Mouse (Mus musculus): Measurements from ENCODE around the gene Obsl1. TPM values are rescaled to one million over a fixed set of nuclear protein-coding genes. Genes with fewer than 3 reads are reported as not detected.

Obsl1 gene
- total and polyA plus RNA-seq, 2 experiments = 0.65 to 1.3 TPM

DNA sequence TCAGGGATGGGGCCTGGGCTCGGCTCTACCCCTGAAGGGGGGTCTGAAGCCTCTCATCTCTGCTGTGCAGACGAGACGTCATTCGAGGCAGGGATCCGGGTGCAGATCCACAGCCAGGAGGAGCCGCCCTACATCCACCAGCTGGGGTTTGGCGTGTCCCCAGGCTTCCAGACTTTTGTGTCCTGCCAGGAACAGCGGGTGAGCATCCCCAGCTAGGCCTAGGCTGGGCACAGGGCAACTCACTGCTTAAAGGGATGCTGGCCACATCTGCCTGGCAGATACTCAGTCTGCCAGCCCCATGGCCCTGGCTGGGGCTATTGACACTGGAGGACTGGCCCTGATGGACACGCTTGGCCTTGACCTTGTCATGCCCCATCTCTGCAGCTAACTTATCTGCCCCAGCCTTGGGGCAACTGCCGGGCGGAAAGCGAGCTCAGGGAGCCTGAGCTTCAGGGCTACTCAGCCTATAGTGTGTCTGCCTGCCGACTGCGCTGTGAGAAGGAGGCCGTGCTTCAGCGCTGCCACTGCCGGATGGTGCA is 36.9 kb downstream of the Obsl1 start:
- no peak overlapping the region for H3K9ac ChIP-seq (ENCODE audit: low read depth, low read length)
- H3K36me3 ChIP-seq (ENCODE audit: control insufficient read depth, insufficient read depth, low read length) = no peaks in the 10 kb centered on the region
- no peaks in the 10 kb centered on the region for H3K27me3 ChIP-seq (ENCODE audit: control insufficient read depth, insufficient read depth, low read length)
- H3K4me1 ChIP-seq (ENCODE audit: control insufficient read depth, insufficient read depth, low read length) = no peaks in the 10 kb centered on the region
- H3K79me2 ChIP-seq (ENCODE audit: control insufficient read depth, insufficient read depth, low read length) = no peaks in the 10 kb centered on the region
- DNase-seq (ENCODE audit: extremely low read depth, low read depth, low spot score) = no peak
- no peak overlapping the region for H3K27ac ChIP-seq (replicated peaks; ENCODE audit: insufficient read depth, low read depth, low read length)
- no peak for TF ChIP-seq POLR2A (IDR thresholded peaks at IDR 0.05; ENCODE audit: extremely low read depth, insufficient read depth, low read length)
- TF ChIP-seq CTCF (IDR thresholded peaks at IDR 0.05; ENCODE audit: low read depth, low read length) = no peak
- 73% methylated on average over 17 of the region's 17 CpGs for WGBS
- no peak overlapping the region for H3K4me3 ChIP-seq (ENCODE audit: insufficient read depth, low read depth, low read length)

- Histone ChIP-seq H3K4me1 (ENCODE audit: control insufficient read depth, insufficient read depth, low read length) (no peaks in the 10 kb centered on the region), H3K36me3 (ENCODE audit: control insufficient read depth, insufficient read depth, low read length) (no peaks in the 10 kb centered on the region), H3K4me3 (ENCODE audit: insufficient read depth, low read depth, low read length) (no peak overlapping the region), H3K27ac (replicated peaks; ENCODE audit: insufficient read depth, low read depth, low read length) (no peak overlapping the region), H3K9ac (ENCODE audit: low read depth, low read length) (no peak overlapping the region), H3K79me2 (ENCODE audit: control insufficient read depth, insufficient read depth, low read length) (no peaks in the 10 kb centered on the region), H3K27me3 (ENCODE audit: control insufficient read depth, insufficient read depth, low read length) (peaks cover 3% of the 10 kb centered on the region; the same call in 1 of the 2 replicates)
- TF ChIP-seq CTCF (IDR thresholded peaks at IDR 0.05; ENCODE audit: low read depth, low read length) (peak; percentile 91), POLR2A (IDR thresholded peaks at IDR 0.05; ENCODE audit: extremely low read depth, insufficient read depth, low read length) (no peak)
- DNase-seq (ENCODE audit: extremely low read depth, low read depth, low spot score) = peak; percentile 13
- 14% methylated on average over 14 of the region's 14 CpGs for WGBS
Measured at GRCm38 (mm10) chr1:75467215-75467927, 38.9 kb downstream of the Obsl1 start.

- peaks cover 5% of the 10 kb centered on the region; the same call in 1 of the 2 replicates for H3K27me3 ChIP-seq (ENCODE audit: control insufficient read depth, insufficient read depth, low read length)
- H3K27ac ChIP-seq (replicated peaks; ENCODE audit: insufficient read depth, low read depth, low read length) = no peak overlapping the region
- H3K4me1 ChIP-seq (ENCODE audit: control insufficient read depth, insufficient read depth, low read length) = no peaks in the 10 kb centered on the region
- no peaks in the 10 kb centered on the region for H3K36me3 ChIP-seq (ENCODE audit: control insufficient read depth, insufficient read depth, low read length)
- 80% methylated on average over 5 of the region's 5 CpGs for WGBS
- no peak for DNase-seq (ENCODE audit: extremely low read depth, low read depth, low spot score)
- no peaks in the 10 kb centered on the region for H3K79me2 ChIP-seq (ENCODE audit: control insufficient read depth, insufficient read depth, low read length)
- H3K9ac ChIP-seq (ENCODE audit: low read depth, low read length) = no peak overlapping the region
- H3K4me3 ChIP-seq (ENCODE audit: insufficient read depth, low read depth, low read length) = no peak overlapping the region
- TF ChIP-seq CTCF (IDR thresholded peaks at IDR 0.05; ENCODE audit: low read depth, low read length) = no peak
Measured at GRCm38 (mm10) chr1:75463652-75464204, 42.5 kb downstream of the Obsl1 start.

GRCm38 (mm10) chr1:75462636-75463035 is 43.6 kb downstream of the Obsl1 start:
- Histone ChIP-seq H3K36me3 (ENCODE audit: control insufficient read depth, insufficient read depth, low read length) (no peaks in the 10 kb centered on the region), H3K79me2 (ENCODE audit: control insufficient read depth, insufficient read depth, low read length) (no peaks in the 10 kb centered on the region), H3K4me1 (ENCODE audit: control insufficient read depth, insufficient read depth, low read length) (no peaks in the 10 kb centered on the region), H3K27ac (replicated peaks; ENCODE audit: insufficient read depth, low read depth, low read length) (no peak overlapping the region), H3K27me3 (ENCODE audit: control insufficient read depth, insufficient read depth, low read length) (peaks cover 10% of the 10 kb centered on the region; the same call in 1 of the 2 replicates), H3K9ac (ENCODE audit: low read depth, low read length) (no peak overlapping the region), H3K4me3 (ENCODE audit: insufficient read depth, low read depth, low read length) (no peak overlapping the region)
- 81% methylated on average over 1 of the region's 1 CpGs for WGBS
- TF ChIP-seq POLR2A (IDR thresholded peaks at IDR 0.05; ENCODE audit: extremely low read depth, insufficient read depth, low read length) = no peak
- TF ChIP-seq CTCF (IDR thresholded peaks at IDR 0.05; ENCODE audit: low read depth, low read length) = no peak
- DNase-seq (ENCODE audit: extremely low read depth, low read depth, low spot score) = no peak

- 64% methylated on average over 7 of the region's 7 CpGs for WGBS
Measured at GRCm38 (mm10) chr1:75460297-75460696, 46.0 kb downstream of the Obsl1 start.

More at GRCm38 (mm10) chr1:75460297-75460696, 46.0 kb downstream of the Obsl1 start:
- Histone ChIP-seq H3K27ac (replicated peaks; ENCODE audit: insufficient read depth, low read depth, low read length) (no peak overlapping the region), H3K36me3 (ENCODE audit: control insufficient read depth, insufficient read depth, low read length) (no peaks in the 10 kb centered on the region), H3K4me3 (ENCODE audit: insufficient read depth, low read depth, low read length) (no peak overlapping the region), H3K9ac (ENCODE audit: low read depth, low read length) (no peak overlapping the region), H3K79me2 (ENCODE audit: control insufficient read depth, insufficient read depth, low read length) (no peaks in the 10 kb centered on the region), H3K4me1 (ENCODE audit: control insufficient read depth, insufficient read depth, low read length) (no peaks in the 10 kb centered on the region), H3K27me3 (ENCODE audit: control insufficient read depth, insufficient read depth, low read length) (peaks cover 14% of the 10 kb centered on the region)
- DNase-seq (ENCODE audit: extremely low read depth, low read depth, low spot score) = no peak
- TF ChIP-seq POLR2A (IDR thresholded peaks at IDR 0.05; ENCODE audit: extremely low read depth, insufficient read depth, low read length) = no peak

Measured in liver, adult 2 months (tissue).